Mouse (Mus musculus) liver, postnatal 0 days (tissue): ENCODE data around the gene Nup85. TPM values are rescaled to one million over a fixed set of nuclear protein-coding genes. Genes with fewer than 3 reads are reported as not detected.

Experiments
- ATAC-seq: fragments of 200-750 bp; cut with Nextera tagmentation; 2 replicates; pipeline ENCODE4 v1.8.0; 2017; ENCODE audit warnings: mild to moderate bottlenecking, moderate library complexity
- DNase-seq: peaks from one replicate; pipeline ENCODE4 v3.0.0-alpha.2; 2016
- H3K27ac ChIP-seq: fragments of 300-500 bp; sonication (generic); 2 replicates; pipeline ENCODE4 v1.5.1; 2014; ENCODE audit warnings: antibody characterized with exemption, moderate library complexity, mild to moderate bottlenecking, low read depth
- H3K27me3 ChIP-seq: fragments of 300-500 bp; sonication (generic); 2 replicates; pipeline ENCODE4 v1.6.1; 2014; ENCODE audit warnings: low read length, control low read depth, mixed read lengths; ENCODE audit not compliant: insufficient read depth
- H3K36me3 ChIP-seq: fragments of 300-500 bp; sonication (generic); replicated peaks from 2 replicates; pipeline ENCODE4 v1.6.1; 2014; ENCODE audit warnings: mild to moderate bottlenecking, control low read depth, low read length, moderate library complexity, mixed read lengths; ENCODE audit not compliant: insufficient read depth
- H3K4me1 ChIP-seq: fragments of 300-500 bp; sonication (generic); 2 replicates; pipeline ENCODE4 v1.6.1; 2014; ENCODE audit warnings: antibody characterized with exemption, mild to moderate bottlenecking, control low read depth; ENCODE audit not compliant: insufficient read depth
- H3K4me2 ChIP-seq: fragments of 300-500 bp; sonication (generic); 2 replicates; pipeline ENCODE4 v1.6.1; 2014; ENCODE audit warnings: low read depth, mild to moderate bottlenecking, low read length, moderate library complexity, mixed read lengths
- H3K4me3 ChIP-seq: fragments of 300-500 bp; sonication (generic); 2 replicates; pipeline ENCODE4 v1.5.1; 2014; ENCODE audit warnings: low read depth, low read length
- H3K9ac ChIP-seq: fragments of 300-500 bp; sonication (generic); replicated peaks from 2 replicates; pipeline ENCODE4 v1.6.1; 2014; ENCODE audit warnings: mild to moderate bottlenecking, moderate library complexity
- H3K9me3 ChIP-seq: fragments of 300-500 bp; sonication (generic); 2 replicates; pipeline ENCODE4 v1.6.1; 2016; ENCODE audit warnings: mild to moderate bottlenecking, control low read depth, low read length, mixed read lengths
- CTCF ChIP-seq: sonication (generic); IDR thresholded peaks from 2 replicates; pipeline ENCODE4 v1.5.1; 2016; ENCODE audit warnings: antibody characterized with exemption, low read depth
- EP300 ChIP-seq: IDR thresholded peaks from 2 replicates; pipeline ENCODE4 v1.6.1; 2016; ENCODE audit warnings: antibody characterized with exemption, low read depth, mild to moderate bottlenecking
- whole genome bisulfite sequencing: fragments of 180-500 bp; shearing (Covaris S2); extraction: QIAGEN DNeasy Blood & Tissue Kit; methylation state at CpG from one replicate; pipeline ENCODE4 v1.1.7; 2014; ENCODE audit not compliant: insufficient replicate concordance; 5-methylcytosine and 5-hydroxymethylcytosine counted together
- polyA plus RNA-seq: library from polyadenylated mRNA; unstranded; fragments of >200 nt; fragmentation: Nextera tagmentation; extraction: Ambion mirVana; gene quantifications from 2 replicates; pipeline ENCODE4 v1.2.1, GENCODE M21; 2015

Gene Nup85
- polyA plus RNA-seq, 1 experiment from 2014 or later: 46.0 TPM

- H3K36me3 ChIP-seq: peaks cover 18% of the 10 kb centered on the region; the same call in 1 of the 2 replicates
- no peak for TF ChIP-seq CTCF
- TF ChIP-seq EP300: no peak
- H3K4me1 ChIP-seq: peaks cover 34% of the 10 kb centered on the region
- ATAC-seq (no peak), DNase-seq (no peak)
- no peak overlapping the region for H3K4me3 ChIP-seq
- WGBS: 50% methylated on average over 4 of the region's 4 CpGs
- H3K9ac ChIP-seq: no peak overlapping the region
- H3K4me2 ChIP-seq: no peak overlapping the region
- no peaks in the 10 kb centered on the region for H3K9me3 ChIP-seq
- no peaks in the 10 kb centered on the region for H3K27me3 ChIP-seq
- H3K27ac ChIP-seq: 0 out of 2 replicates have a peak overlapping the region, but pooled peaks have one; percentile 19
These were observed 36.9 kb downstream of the Nup85 start for GRCm38 (mm10) chr11:115601174-115601573.

GRCm38 (mm10) chr11:115603128-115603475, 38.9 kb downstream of the Nup85 start:
- peaks cover 32% of the 10 kb centered on the region for H3K36me3 ChIP-seq
- 2% methylated on average over 15 of the region's 15 CpGs for WGBS
- H3K4me1 ChIP-seq: peaks cover 34% of the 10 kb centered on the region
- H3K9me3 ChIP-seq: no peaks in the 10 kb centered on the region
- no peaks in the 10 kb centered on the region for H3K27me3 ChIP-seq
- peak overlapping the region; percentile 94 for H3K9ac ChIP-seq
- no peak for TF ChIP-seq EP300
- no peak for TF ChIP-seq CTCF
- ATAC-seq: no peak; the same call in 1 of the 2 replicates
- peak overlapping the region; percentile 95 for H3K4me2 ChIP-seq
- H3K27ac ChIP-seq: peak overlapping the region; percentile 95
- H3K4me3 ChIP-seq: peak overlapping the region; percentile 81
- DNase-seq: no peak

- DNase-seq: peak; percentile 93
- WGBS: 2% methylated on average over 64 of the region's 93 CpGs
- peak within 1 kb of the TSS; percentile 81 for H3K4me3 ChIP-seq
These were observed 39.5 kb downstream of the Nup85 start, which contains the start of the genes Mrps7 and Gga3 for GRCm38 (mm10) chr11:115603476-115604303. Gene Mrps7 (plus strand): TSS chr11:115603925. Gene Gga3 (minus strand): TSS chr11:115604051.

DNA sequence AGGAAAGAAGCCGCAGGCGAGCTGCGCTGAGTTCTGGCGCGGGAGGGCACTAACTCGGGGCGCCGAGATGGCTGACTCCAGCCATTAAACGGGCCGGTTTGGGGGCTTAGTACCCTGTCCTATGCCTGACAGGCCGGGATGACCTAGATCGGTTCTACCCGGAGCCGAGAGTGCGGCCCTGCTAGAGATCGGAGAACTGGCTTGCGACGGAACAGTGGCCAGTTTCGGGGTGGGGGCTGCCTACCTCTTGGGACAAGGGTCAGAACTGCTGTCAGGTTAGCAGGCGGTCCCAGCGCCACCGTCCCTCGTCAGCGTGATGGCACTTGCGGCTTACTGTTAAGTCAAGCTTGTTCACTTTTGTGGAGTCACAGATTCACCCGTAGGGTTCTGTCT, 40.1 kb downstream of the Nup85 start:
- Histone ChIP-seq H3K4me2 (peak overlapping the region; percentile 95), H3K9ac (peak overlapping the region; percentile 94), H3K9me3 (no peaks in the 10 kb centered on the region), H3K36me3 (peaks cover 44% of the 10 kb centered on the region), H3K4me1 (peaks cover 34% of the 10 kb centered on the region), H3K4me3 (peak overlapping the region; percentile 81), H3K27ac (peak overlapping the region; percentile 95), H3K27me3 (no peaks in the 10 kb centered on the region)
- DNase-seq (peak; percentile 65), ATAC-seq (peak; percentile 8)
- no peak for TF ChIP-seq EP300
- TF ChIP-seq CTCF: no peak
- WGBS: under 1% methylated on average over 24 of the region's 26 CpGs

More at GRCm38 (mm10) chr11:115603476-115604303, 39.5 kb downstream of the Nup85 start, which contains the start of the genes Mrps7 and Gga3:
- TF ChIP-seq EP300 (peak; percentile 55; the same call in 1 of the 2 replicates), CTCF (no peak)
- ATAC-seq: peak; percentile 97
- H3K36me3 ChIP-seq: peaks cover 38% of the 10 kb centered on the region
- peak within 1 kb of the TSS; percentile 94 for H3K9ac ChIP-seq
- peak within 1 kb of the TSS; percentile 95 for H3K4me2 ChIP-seq
- H3K27ac ChIP-seq: peak within 1 kb of the TSS; percentile 95
- no peaks in the 10 kb centered on the region for H3K9me3 ChIP-seq
- H3K27me3 ChIP-seq: no peaks in the 10 kb centered on the region
- H3K4me1 ChIP-seq: peaks cover 34% of the 10 kb centered on the region

- 93% methylated on average over 18 of the region's 18 CpGs for WGBS
- H3K27me3 ChIP-seq: no peaks in the 10 kb centered on the region
- no peak overlapping the region for H3K9ac ChIP-seq
- no peak overlapping the region for H3K27ac ChIP-seq
- no peak overlapping the region for H3K4me2 ChIP-seq
- H3K4me3 ChIP-seq: no peak overlapping the region
- no peaks in the 10 kb centered on the region for H3K9me3 ChIP-seq
- TF ChIP-seq CTCF (no peak), EP300 (no peak)
- ATAC-seq: no peak
- peaks cover 34% of the 10 kb centered on the region for H3K4me1 ChIP-seq
- peaks cover 48% of the 10 kb centered on the region for H3K36me3 ChIP-seq
- no peak for DNase-seq
These were observed 42.5 kb downstream of the Nup85 start for GRCm38 (mm10) chr11:115606733-115607132.
